Mouse (Mus musculus) c-Kit-positive CD71-negative TER-119-negative erythroid progenitor cells, embryonic 14.5 days (primary cell): ENCODE results near the gene Vmn2r70.

Source experiments
- DNase-seq: peaks from one replicate; pipeline ENCODE4 v3.0.0-alpha.2; 2013; ENCODE audit warnings: low read depth

Vmn2r70 gene

DNA sequence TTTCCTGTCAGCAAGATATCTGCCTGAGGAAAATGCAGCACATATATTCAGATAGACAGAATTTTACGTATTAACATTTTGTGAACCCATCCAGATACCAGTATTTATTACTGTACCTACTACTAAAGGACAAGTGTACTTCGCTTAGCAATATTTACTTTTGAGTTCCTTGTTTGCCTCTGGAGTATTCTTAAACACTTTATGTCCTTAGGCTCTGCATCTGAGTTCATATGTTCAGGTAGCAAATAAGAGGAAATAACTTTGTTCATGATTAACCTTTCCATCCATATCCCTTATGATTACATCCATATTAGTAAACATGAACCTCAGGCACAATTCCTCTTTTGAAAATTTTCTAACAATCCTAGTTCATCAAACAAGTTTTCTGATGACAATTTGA, at the start of gene Vmn2r70:
Gene Vmn2r70, minus strand, starts transcription at position 101 of the 400 bp plus-strand sequence.
- no peak for DNase-seq

- DNase-seq: no peak
Observed at GRCm38 (mm10) chr7:85562787-85563186, 6.2 kb downstream of the Vmn2r70 start, which contains the start of gene Vmn2r71. Gene Vmn2r71, plus strand, starts transcription at chr7:85563087.

DNA sequence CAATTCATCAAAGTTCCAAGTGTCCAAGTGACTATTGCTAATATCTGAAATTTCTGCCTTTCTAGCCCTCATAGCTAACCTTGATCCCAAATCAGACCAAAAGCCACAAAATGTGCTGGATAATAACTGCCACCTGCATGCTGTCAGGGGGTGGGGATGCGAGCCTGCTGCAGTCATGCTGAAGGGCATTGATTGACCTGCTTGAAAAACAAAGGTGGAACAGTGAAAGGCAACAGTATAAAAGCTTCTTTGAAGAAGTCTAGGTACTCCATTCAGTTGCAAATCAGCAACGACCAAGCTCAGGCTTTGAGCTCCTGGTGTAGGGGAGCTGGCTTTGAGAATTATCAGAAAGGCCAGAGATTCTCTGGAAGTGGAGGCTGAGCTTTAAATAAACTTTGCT, 25.9 kb downstream of the Vmn2r70 start:
- DNase-seq: no peak

GRCm38 (mm10) chr7:85542108-85542507, 26.9 kb downstream of the Vmn2r70 start:
- DNase-seq: no peak
